Mouse (Mus musculus): ENCODE data around the gene Ccl2.

Ccl2 gene

GRCm38 (mm10) chr11:82035857-82036256 is 486 bp downstream of the Ccl2 start:
- DNase-seq (ENCODE audit: low spot score), result no peak

- DNase-seq (ENCODE audit: low spot score), result no peak
Observed at GRCm38 (mm10) chr11:82038535-82038934, 3.2 kb downstream of the Ccl2 start, which contains the start of gene Gm17268. TSS of gene Gm17268 (minus strand) at chr11:82038562.

GRCm38 (mm10) chr11:82039132-82039660 is 3.8 kb downstream of the Ccl2 start:
- DNase-seq (ENCODE audit: low spot score), result no peak

DNA sequence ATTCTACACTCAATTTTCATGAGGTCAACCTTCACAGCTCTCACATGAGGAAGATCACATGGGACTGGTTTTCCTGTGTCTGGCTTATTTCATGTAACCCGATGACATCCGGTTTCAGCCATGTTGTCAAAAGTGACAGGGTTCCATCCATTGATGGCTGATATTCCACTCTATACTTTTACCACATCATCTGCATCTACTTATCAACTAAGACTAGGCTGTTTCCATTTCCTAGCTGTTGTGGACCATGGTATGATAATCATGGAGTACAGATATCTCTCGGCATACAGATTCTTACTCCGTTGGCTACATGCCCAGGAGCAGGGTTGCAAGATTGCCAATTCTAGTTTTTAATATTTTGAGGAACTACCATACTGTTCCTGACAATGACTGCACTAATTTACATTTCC is 6.3 kb downstream of the Ccl2 start:
- no peak for DNase-seq (ENCODE audit: low spot score)

- DNase-seq (ENCODE audit: low spot score), result no peak
Observed at GRCm38 (mm10) chr11:82045471-82045870, 10.1 kb downstream of the Ccl2 start, which contains the start of gene Ccl7. TSS of gene Ccl7 (plus strand) at chr11:82045712.

DNA sequence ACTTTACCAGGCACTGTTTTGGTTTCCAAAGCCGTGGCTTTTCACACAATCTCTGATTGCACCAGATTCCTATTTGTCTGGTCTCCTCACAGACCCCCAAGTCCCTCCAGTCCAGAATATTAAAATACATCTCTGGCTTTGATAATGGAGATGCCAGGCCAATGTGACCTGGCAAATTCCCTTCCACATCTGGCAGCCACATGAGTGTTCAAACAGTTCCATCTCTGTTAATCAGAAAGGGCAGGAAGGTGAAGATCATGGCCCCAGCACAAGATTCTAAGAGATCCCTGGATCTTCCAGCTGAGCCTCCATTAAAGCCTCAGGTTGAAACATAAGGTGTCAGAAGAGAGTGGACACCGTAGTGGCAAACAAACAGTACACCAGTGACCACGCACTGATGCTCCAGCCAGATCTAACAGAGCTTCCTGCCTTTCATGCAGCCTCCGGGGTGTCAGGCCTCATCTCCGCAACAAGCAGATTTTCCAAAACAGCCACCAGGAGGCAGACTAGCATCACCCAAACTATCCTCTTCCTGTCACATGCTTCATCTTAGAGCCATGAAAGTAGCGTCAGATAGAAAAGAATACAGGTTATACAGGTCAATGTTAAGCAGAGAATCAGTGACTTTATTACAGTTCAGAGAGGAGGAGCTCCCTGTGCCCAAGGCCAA is 12.5 kb downstream of the Ccl2 start:
- DNase-seq (ENCODE audit: low spot score), result no peak

DNA sequence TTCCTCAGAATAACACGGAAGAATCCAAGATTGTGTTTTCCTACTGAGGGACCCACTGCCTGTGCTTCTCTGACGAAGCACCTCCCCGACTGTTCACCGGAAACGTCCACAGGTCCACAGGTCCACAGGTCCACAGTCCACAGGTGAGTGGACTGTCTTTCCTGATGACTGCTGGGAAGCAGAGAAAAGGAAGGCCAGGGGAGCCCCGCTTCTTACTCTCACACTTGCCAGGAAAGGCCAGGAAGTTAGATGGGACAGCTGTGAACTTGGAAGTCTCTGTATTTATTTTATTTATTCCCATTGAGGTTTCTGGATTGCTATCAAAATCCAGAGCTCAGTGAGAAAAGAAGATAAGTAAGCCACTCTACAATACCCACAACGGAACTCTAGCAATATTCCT is 18.5 kb downstream of the Ccl2 start:
- no peak for DNase-seq (ENCODE audit: low spot score)

DNA sequence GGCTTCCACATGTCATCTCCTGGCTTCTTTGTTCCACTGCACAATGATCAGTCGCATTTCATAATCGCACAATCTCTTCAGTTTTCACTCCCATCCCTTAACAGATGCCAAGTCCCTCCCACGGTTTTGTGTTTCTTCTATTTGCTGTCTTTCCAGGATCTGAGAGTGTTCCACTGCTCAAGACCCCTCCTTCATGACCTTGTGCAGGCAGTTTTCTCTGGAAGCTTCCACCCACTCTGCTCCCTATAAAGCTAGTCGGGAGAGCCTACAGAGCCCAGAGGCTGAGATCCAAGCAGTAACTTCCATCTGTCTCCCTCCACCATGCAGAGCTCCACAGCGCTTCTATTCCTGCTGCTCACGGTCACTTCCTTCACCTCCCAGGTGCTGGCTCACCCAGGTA is 22.3 kb downstream of the Ccl2 start, which contains the start of gene Ccl11:
Gene Ccl11, plus strand, starts transcription at position 178 of the 400 bp plus-strand sequence.
- DNase-seq (ENCODE audit: low spot score), result no peak

DNA sequence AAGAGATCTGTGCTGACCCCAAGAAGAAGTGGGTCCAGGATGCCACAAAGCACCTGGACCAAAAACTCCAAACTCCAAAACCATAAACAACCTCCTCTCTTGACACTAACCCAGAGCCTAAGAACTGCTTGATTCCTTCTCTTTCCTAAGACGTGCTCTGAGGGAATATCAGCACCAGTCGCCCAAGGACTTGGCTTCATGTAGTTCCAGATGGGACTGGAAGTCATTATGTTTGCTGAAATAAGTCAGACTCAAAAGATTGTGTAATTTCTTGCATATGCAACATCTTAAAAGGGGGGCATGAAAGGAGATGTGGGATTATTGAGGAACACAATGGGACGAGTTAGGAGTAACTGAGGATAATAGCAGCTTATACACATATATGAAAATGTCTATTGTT is 26.9 kb downstream of the Ccl2 start:
- no peak for DNase-seq (ENCODE audit: low spot score)

GRCm38 (mm10) chr11:82063454-82063853 is 28.1 kb downstream of the Ccl2 start:
- DNase-seq (ENCODE audit: low spot score), result no peak

GRCm38 (mm10) chr11:82066953-82067571 is 31.7 kb downstream of the Ccl2 start:
- no peak for DNase-seq (ENCODE audit: low spot score)

GRCm38 (mm10) chr11:82071076-82071475 is 35.7 kb downstream of the Ccl2 start:
- DNase-seq (ENCODE audit: low spot score), result no peak

- DNase-seq (ENCODE audit: low spot score), result no peak
Observed at GRCm38 (mm10) chr11:82072374-82072773, 37.0 kb downstream of the Ccl2 start.

DNA sequence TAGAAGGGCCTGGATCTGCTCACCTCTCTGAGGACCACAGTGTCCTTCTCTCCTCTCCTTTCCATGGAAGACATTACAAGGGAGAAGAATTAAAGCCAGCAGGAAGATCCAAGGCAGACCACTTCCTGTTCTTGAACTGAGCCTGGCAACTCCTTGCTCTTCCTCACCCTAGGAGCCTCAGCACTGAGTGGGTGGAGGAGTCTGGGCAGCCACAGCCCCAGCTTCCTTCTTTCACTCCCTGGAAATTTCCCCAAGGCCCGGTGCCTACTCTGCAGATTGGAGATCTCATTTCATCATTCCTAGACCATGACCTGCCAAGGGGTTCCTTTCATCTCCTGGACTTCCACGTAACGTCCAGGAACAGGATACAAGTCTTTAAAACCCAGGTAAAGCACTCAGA is 37.6 kb downstream of the Ccl2 start:
- no peak for DNase-seq (ENCODE audit: low spot score)

DNA sequence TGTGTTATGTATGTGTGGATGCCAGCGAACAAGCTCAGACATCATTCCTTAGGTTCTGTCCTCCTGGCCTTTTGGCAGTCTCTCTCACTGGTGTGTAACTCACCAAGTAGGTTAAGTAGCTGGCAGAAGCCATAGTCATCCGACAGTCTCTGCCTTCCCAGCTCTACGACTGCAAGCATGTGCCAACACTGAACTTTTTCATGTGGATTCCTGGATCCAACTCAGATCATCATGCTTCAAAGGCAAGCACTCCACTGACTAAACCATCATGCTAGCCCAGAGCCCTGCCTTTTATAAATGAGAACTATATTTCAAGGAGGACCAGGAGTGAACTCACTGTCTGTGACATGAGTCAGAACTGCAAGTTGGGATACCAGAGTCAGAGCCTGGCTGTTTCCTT is 38.3 kb downstream of the Ccl2 start:
- no peak for DNase-seq (ENCODE audit: low spot score)

DNA sequence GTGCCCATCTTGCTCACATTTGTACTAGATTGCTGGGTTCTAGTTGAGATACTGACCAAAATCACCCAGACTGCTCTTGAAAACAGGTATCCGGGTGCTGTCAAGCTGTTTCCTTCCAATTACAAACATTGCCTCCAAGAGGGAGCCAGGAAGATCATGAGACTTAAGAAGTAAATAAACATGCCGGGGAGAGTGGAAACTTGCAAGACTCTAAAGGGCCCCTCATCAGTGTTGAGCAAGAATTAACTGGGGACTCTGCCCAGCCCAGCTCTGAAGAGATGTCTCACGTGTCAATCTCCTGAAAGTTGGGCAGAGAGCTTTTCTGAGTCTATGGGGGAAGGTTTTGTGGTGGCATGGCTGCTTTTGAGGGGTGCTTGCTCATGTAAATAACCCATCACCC is 41.7 kb downstream of the Ccl2 start:
- DNase-seq (ENCODE audit: low spot score), result no peak

DNA sequence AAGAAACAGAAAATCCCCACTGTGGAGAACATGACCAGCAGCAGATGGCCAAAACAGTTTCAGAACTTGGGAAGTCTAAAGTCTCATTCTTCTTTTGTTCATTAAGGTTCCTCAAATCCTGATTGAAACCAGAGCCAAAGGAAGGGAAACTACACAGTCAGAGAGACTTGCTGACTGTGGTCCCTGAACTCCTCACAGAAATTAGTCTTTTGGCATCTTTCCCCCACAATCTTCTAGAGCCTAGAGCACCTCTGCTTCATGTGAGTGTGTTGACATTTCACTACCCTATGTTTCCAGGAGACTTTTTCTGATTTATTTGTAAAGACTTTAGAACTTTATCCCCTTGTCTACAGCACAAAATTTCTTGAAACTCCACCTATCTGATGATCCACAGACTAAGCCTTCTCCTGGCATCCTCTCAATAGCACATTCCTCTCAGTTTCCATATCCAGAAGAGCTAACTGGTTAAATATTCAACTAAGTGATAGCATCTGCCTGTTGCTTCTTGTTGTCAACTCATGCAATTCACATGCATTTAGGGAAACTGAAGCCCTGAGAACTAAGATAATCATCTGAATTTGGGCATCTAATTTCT is 42.9 kb downstream of the Ccl2 start:
- no peak for DNase-seq (ENCODE audit: low spot score)

GRCm38 (mm10) chr11:82080865-82081264 is 45.5 kb downstream of the Ccl2 start:
- DNase-seq (ENCODE audit: low spot score), result no peak

GRCm38 (mm10) chr11:82084360-82084759 is 49.0 kb downstream of the Ccl2 start:
- no peak for DNase-seq (ENCODE audit: low spot score)
